Mouse (Mus musculus) left cerebral cortex, adult 2 months (tissue): ENCODE measurements around the gene Ccdc12. TPM values are rescaled to one million over a fixed set of nuclear protein-coding genes. Genes with fewer than 3 reads are reported as not detected.

Experiments used
- DNase-seq, 2 experiments: peaks; one replicate each; pipeline ENCODE4 v3.0.0; 2021 to 2022; ENCODE audit warnings: low spot score in 2 of 2, mixed read lengths in 1 of 2; ENCODE audit errors: extremely low spot score in 1 of 2
- H3K27ac ChIP-seq: fragments of 200-600 bp; 2 replicates; pipeline ENCODE4 v1.8.1; 2022
- H3K4me3 ChIP-seq: fragments of 200-600 bp; 2 replicates; pipeline ENCODE4 v1.8.1; 2022
- CTCF ChIP-seq: fragments of 200-600 bp; IDR thresholded peaks from 2 replicates; pipeline ENCODE4 v1.8.1; 2022; ENCODE audit warnings: antibody characterized with exemption, mild to moderate bottlenecking, moderate library complexity
- intact Hi-C: fragments of 180-260 bp; cut with DNase I; formaldehyde crosslinking; loops from one replicate; pipeline ENCODE4 v1.15.1; 2025
- total RNA-seq, 2 experiments: library from RNA; stranded (reverse); gene quantifications; 2 replicates each; pipeline ENCODE4 v1.2.3; 2021

Ccdc12 gene
- total RNA-seq, 2 experiments from 2014 or later: 56.2 to 56.9 TPM

- no peak overlapping the region for H3K27ac ChIP-seq
- no peak for TF ChIP-seq CTCF
- intact Hi-C loops: no loop called here
- H3K4me3 ChIP-seq: no peak overlapping the region
- DNase-seq: no peak
Measured at GRCm38 (mm10) chr9:110662844-110663243, 6.5 kb downstream of the Ccdc12 start.

- DNase-seq: no peak
- no peak overlapping the region; the same call in 1 of the 2 replicates for H3K27ac ChIP-seq
- TF ChIP-seq CTCF: no peak
- H3K4me3 ChIP-seq: no peak overlapping the region
- intact Hi-C loops: no loop called here
Measured at GRCm38 (mm10) chr9:110665912-110666311, 9.6 kb downstream of the Ccdc12 start.

DNA sequence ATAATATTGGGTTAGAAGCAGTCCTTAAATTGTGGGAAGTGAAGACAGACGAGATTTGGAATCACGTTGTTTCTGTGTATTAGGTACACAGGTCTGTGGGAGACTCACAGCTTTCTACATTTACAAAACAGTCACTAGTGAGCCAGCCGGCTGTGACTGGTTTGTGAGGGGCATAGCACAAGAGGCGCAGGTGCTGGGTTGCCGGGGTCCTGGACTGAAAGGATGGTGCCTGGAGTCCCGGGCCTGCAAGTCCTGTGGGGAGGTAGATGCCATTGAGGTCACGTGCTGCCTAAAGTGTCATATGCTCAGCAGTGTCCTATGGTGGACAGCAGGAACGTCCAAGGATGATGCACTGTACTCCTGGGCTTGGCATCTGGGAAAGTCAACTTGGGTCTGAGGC lies 10.1 kb downstream of the Ccdc12 start:
- no peak overlapping the region; the same call in 1 of the 2 replicates for H3K27ac ChIP-seq
- DNase-seq: no peak
- TF ChIP-seq CTCF: no peak
- no peak overlapping the region for H3K4me3 ChIP-seq
- intact Hi-C loops: no loop called here

- no peak for DNase-seq
- Histone ChIP-seq H3K27ac (no peak overlapping the region), H3K4me3 (no peak overlapping the region)
- intact Hi-C loops: no loop called here
- no peak for TF ChIP-seq CTCF
Measured at GRCm38 (mm10) chr9:110667219-110667836, 11.0 kb downstream of the Ccdc12 start.

DNA sequence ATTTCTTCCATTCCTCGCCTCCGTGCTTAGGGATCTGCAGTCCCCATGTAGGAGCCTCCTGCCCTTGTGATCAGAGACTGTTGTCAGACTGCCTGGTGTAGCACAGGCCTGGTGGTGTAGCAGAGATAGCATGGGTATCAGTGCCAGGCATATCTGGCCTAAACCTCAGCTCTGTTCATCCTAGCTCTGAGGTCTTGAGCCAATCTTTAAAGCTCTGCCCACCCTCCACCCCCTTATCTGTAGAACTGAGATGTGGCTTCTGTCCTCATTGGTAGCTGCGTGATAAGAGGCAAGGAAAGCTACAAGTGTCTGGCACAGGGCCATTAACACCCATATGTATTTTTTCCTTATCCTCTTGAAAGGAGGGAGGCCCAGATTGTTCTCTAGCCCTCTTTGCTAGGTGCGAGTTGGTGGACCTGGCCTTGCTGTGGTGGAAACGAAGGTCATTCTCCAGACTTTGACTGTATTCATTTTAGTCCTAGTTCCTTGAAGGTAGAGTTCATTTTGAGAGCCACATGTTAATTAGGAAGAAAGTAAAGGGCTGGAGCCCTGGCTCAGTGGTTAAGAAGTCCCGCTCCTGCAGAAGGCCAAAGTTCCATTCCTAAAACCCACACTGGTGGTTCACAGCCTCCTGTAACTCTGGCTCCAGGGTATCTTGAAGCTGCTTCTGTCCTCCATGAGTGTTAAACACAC lies 12.4 kb downstream of the Ccdc12 start:
- DNase-seq: no peak
- no peak for TF ChIP-seq CTCF
- no peak overlapping the region for H3K27ac ChIP-seq
- no peak overlapping the region for H3K4me3 ChIP-seq
- intact Hi-C loops: no loop called here

DNA sequence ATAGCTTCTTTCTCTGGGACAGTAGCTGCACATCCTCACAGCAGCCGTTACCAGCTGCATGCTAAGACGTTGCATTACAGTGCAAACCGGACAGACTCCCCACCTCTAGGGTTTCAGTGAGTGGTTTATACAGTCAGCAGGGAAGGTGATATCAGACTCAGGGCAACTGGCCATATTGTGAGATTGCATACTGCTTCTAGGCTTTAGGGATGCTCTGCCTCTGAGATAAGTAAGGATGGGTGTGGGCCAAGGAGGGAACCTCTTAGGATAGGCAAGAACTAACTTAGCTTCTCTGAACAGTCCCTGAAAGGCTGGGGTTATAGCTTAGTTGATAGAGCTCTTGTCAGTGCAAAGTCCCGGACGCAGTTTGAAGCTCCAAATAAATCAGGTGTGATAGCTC lies 13.5 kb downstream of the Ccdc12 start:
- no peak for DNase-seq
- no peak for TF ChIP-seq CTCF
- intact Hi-C loops: loop anchor here (5.0 kb wide), 1 partner anchor 38 kb away; no protein-coding TSS in a partner anchor
- no peak overlapping the region for H3K27ac ChIP-seq
- H3K4me3 ChIP-seq: no peak overlapping the region

GRCm38 (mm10) chr9:110672462-110673106 lies 16.3 kb downstream of the Ccdc12 start:
- peak; percentile 67 for TF ChIP-seq CTCF
- peak overlapping the region; percentile 42 for H3K27ac ChIP-seq
- DNase-seq: no peak
- intact Hi-C loops: loop anchor here (5.0 kb wide), 1 partner anchor 35 kb away; no protein-coding TSS in a partner anchor
- H3K4me3 ChIP-seq: no peak overlapping the region

GRCm38 (mm10) chr9:110673107-110673752 lies 16.9 kb downstream of the Ccdc12 start:
- Histone ChIP-seq H3K4me3 (no peak overlapping the region), H3K27ac (peak overlapping the region; percentile 42)
- intact Hi-C loops: loop anchor here (5.0 kb wide), 1 partner anchor 34 kb away; no protein-coding TSS in a partner anchor
- no peak for TF ChIP-seq CTCF
- DNase-seq: no peak

- DNase-seq: no peak
- H3K4me3 ChIP-seq: no peak overlapping the region
- intact Hi-C loops: no loop called here
- no peak overlapping the region for H3K27ac ChIP-seq
- TF ChIP-seq CTCF: no peak
Measured at GRCm38 (mm10) chr9:110676492-110676911, 20.2 kb downstream of the Ccdc12 start.

GRCm38 (mm10) chr9:110678886-110679285 lies 22.6 kb downstream of the Ccdc12 start:
- DNase-seq: no peak
- Histone ChIP-seq H3K4me3 (no peak overlapping the region), H3K27ac (no peak overlapping the region; the same call in 1 of the 2 replicates)
- no peak for TF ChIP-seq CTCF
- intact Hi-C loops: no loop called here

GRCm38 (mm10) chr9:110680736-110681507 lies 24.6 kb downstream of the Ccdc12 start:
- H3K4me3 ChIP-seq: no peak overlapping the region
- H3K27ac ChIP-seq: peak overlapping the region; percentile 67
- DNase-seq: no peak
- intact Hi-C loops: no loop called here
- no peak for TF ChIP-seq CTCF
